Mouse (Mus musculus): ENCODE data around the gene Arid1a. TPM values are rescaled to one million over a fixed set of nuclear protein-coding genes. Genes with fewer than 3 reads are reported as not detected.

Gene Arid1a
- polyA plus RNA-seq, 1 experiment: not detected

DNA sequence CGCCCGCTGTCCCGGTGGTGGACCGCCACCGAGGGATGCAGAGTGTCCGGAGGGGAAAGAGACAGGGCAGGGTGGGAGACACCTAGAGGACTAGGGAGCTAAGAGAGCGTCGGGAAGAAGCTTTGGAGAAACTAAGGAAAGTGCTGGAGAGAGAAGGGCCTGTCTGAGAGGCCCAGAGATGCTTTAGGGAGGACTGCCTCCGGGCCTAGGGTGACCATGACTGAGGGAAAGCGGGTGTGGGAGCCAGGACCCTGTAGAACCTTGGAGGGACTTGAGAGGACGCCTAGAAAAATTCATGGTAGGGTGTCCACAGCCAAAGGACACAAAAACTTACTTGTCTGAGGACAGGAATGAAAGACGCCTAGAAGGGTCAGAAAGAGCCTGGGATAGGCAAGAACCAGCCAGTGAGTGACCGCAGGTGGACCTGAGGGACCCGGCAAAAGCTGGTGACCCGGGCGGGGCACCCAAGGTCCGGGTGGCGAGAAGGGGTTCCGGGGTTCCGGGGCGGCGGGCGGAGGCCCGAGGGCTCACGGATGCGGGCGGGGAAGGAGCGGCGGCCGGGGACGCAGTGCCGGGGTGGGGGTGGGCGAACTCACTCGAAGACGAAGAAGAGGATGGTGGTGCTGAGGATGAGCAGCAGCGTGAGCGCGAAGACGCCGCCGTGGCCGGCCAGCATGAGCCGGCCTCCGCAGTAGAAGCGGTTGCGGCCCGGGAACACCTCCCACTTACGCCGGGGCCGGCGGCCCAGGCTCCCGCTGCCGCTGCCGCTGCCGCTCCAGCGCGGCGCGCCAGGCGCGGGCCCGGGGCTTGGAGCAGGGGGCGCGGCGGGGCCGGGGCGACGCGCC, 123.9 kb downstream of the Arid1a start:
- no peak overlapping the region for H3K27ac ChIP-seq (ENCODE audit: insufficient read depth, low read depth, low read length)
- H3K4me1 ChIP-seq (ENCODE audit: control insufficient read depth, insufficient read depth, low read length): peaks cover 22% of the 10 kb centered on the region
- 2% methylated on average over 57 of the region's 69 CpGs for WGBS
- no peak for TF ChIP-seq CTCF (IDR thresholded peaks at IDR 0.05; ENCODE audit: insufficient read depth, low read depth, low read length)
- TF ChIP-seq POLR2A (IDR thresholded peaks at IDR 0.05; ENCODE audit: insufficient read depth, low read depth, low read length): no peak
- H3K4me3 ChIP-seq (ENCODE audit: insufficient read depth, low read depth, low read length): peak overlapping the region; percentile 86

DNA sequence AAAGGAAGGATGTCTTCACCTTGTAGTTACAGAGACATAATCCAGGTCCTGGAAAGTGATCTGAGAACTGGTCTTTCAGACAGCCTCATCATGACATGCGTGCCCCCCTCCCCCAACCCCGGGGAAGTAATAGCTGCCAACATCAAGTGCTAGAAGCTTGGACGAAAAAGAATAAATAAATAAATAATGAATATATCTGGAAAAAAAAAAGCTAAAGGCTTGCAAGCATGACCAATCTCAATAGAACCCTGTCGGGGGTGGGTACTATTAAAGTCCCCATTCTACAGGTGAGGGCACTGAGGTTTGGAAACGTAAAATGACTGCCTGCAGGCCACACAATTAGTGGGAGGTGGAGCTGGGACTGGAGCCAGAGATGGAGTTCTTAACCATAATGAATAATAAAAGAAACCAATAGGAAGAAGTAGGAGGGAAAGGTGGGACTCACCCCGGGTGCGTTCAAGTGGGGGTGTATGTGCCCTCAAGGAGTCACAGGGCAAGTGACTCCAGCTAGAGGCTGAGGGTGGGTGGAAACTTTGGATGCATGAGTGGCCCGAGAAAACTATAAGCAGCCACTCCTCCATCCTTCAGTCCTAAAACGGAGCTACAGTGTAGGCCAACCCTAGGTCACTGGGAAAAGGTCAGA, 124.7 kb downstream of the Arid1a start:
- Histone ChIP-seq H3K27ac (ENCODE audit: insufficient read depth, low read depth, low read length) (no peak overlapping the region), H3K4me1 (ENCODE audit: control insufficient read depth, insufficient read depth, low read length) (peaks cover 22% of the 10 kb centered on the region), H3K4me3 (ENCODE audit: insufficient read depth, low read depth, low read length) (peak overlapping the region; percentile 86)
- WGBS: 15% methylated on average over 9 of the region's 9 CpGs
- no peak for TF ChIP-seq CTCF (IDR thresholded peaks at IDR 0.05; ENCODE audit: insufficient read depth, low read depth, low read length)
- TF ChIP-seq POLR2A (IDR thresholded peaks at IDR 0.05; ENCODE audit: insufficient read depth, low read depth, low read length): no peak

DNA sequence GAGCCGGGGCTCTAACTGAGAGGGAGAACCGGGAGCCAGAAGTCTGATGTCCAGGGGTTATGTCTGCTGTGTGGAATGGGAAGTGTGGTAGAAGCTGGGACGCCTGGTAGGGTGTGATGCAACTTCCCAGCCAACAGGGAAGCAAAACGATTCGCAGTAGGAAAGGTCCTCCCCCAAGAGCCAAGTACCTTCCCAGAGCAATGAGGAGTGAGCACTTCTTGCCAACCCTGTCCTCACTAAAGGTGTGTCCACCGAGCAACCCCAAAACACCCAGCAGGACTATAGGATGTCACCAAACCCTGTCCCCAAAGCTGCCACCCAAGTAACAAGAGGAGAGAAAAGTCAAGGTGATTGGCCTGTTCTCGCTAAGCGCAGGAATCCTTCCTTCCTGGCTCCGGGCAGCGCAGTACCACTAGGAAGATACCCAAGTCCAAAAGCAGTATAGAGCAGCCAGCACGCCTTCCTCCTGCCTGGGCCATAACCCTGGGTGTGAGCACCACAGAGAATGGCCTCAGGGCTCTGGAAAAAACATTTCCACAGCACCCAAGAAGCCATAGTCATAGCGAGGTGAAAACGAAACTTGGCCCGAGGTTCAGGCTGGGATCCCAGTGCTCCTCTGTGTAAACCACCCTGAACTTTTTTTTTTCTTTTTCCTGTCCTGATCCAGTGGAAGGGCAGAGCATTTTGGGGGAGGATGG, 125.3 kb downstream of the Arid1a start:
- Histone ChIP-seq H3K4me3 (ENCODE audit: insufficient read depth, low read depth, low read length) (no peak overlapping the region), H3K4me1 (ENCODE audit: control insufficient read depth, insufficient read depth, low read length) (peaks cover 22% of the 10 kb centered on the region), H3K27ac (ENCODE audit: insufficient read depth, low read depth, low read length) (no peak overlapping the region)
- WGBS: 75% methylated on average over 14 of the region's 14 CpGs
- TF ChIP-seq CTCF (IDR thresholded peaks at IDR 0.05; ENCODE audit: insufficient read depth, low read depth, low read length) (no peak), POLR2A (IDR thresholded peaks at IDR 0.05; ENCODE audit: insufficient read depth, low read depth, low read length) (no peak)

DNA sequence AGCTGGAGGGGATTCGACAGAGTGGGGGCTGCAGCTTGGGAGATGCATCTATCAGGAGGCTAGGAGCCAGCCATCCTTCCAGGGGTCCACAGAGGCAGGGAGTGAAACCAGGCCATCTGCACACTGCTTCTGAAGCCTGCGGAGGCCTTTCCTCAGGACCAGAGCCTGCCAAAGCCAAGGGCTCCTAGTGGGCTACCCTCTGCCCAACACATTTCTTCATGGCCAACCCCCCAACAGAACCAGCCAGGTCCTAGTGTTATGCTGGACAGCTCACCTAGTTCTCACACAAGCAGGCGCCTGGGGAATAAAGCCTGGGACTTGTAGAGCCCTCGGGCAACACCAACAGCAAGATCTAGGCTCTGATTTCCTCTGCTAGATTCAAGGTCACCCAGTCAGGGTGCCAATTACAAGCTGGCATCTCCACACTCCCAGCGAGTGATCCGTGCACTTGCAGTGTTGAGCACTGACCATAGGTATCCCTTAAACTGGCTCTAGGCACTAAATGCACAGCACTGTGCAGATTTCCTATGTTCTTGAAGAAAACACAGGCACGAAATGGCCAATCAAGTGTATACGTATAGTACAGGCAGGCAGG, 126.1 kb downstream of the Arid1a start:
- 83% methylated on average over 8 of the region's 8 CpGs for WGBS

DNA sequence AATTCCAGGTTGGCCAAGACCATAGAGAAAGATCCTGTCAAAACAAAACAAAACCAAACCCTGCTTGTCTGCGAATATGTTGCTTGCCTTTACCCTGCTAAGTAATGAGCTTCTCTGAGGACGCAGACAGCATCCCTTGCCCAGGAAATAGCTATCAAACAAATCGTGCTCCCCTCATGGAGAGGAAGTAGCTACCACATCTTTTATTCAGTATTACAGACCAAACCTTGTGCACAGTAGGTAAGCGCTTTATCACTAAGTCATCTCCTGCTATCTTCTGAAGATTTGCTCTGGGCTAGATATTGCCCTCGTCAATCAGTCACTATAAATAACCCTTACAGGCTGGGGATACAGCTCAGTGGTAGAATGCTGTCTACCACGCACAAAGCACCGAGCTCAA, 127.4 kb downstream of the Arid1a start:
- H3K27ac ChIP-seq (ENCODE audit: insufficient read depth, low read depth, low read length): no peak overlapping the region
- TF ChIP-seq POLR2A (IDR thresholded peaks at IDR 0.05; ENCODE audit: insufficient read depth, low read depth, low read length): no peak
- no peak for TF ChIP-seq CTCF (IDR thresholded peaks at IDR 0.05; ENCODE audit: insufficient read depth, low read depth, low read length)
- H3K4me1 ChIP-seq (ENCODE audit: control insufficient read depth, insufficient read depth, low read length): peaks cover 22% of the 10 kb centered on the region
- H3K4me3 ChIP-seq (ENCODE audit: insufficient read depth, low read depth, low read length): no peak overlapping the region
- 85% methylated on average over 7 of the region's 7 CpGs for WGBS

More for the DNA sequence above, 126.1 kb downstream of the Arid1a start:
- H3K4me1 ChIP-seq (ENCODE audit: control insufficient read depth, insufficient read depth, low read length): peaks cover 22% of the 10 kb centered on the region
- no peak overlapping the region for H3K4me3 ChIP-seq (ENCODE audit: insufficient read depth, low read depth, low read length)
- H3K27ac ChIP-seq (ENCODE audit: insufficient read depth, low read depth, low read length): no peak overlapping the region
- no peak for TF ChIP-seq CTCF (IDR thresholded peaks at IDR 0.05; ENCODE audit: insufficient read depth, low read depth, low read length)
- no peak for TF ChIP-seq POLR2A (IDR thresholded peaks at IDR 0.05; ENCODE audit: insufficient read depth, low read depth, low read length)

Other genes starting within 250 kb of the Arid1a start
- not detected in 2 replicates for gene Kdf1, start 237.8 kb downstream of the Arid1a start, polyA plus RNA-seq (2012; ENCODE audit: insufficient read depth, insufficient read length, low replicate concordance, missing spikeins)
- 355 TPM in 1 of 2 replicates, not detected in the other for gene Nudc, start 210.8 kb downstream of the Arid1a start, polyA plus RNA-seq (2012; ENCODE audit: insufficient read depth, insufficient read length, low replicate concordance, missing spikeins)
- not detected in 2 replicates for gene Nr0b2, start 203.4 kb downstream of the Arid1a start, polyA plus RNA-seq (2012; ENCODE audit: insufficient read depth, insufficient read length, low replicate concordance, missing spikeins)
- gene Gpatch3, start 182.0 kb downstream of the Arid1a start, polyA plus RNA-seq (2012; ENCODE audit: insufficient read depth, insufficient read length, low replicate concordance, missing spikeins): not detected in 2 replicates
- not detected in 2 replicates for gene Gpn2, start 172.4 kb downstream of the Arid1a start, polyA plus RNA-seq (2012; ENCODE audit: insufficient read depth, insufficient read length, low replicate concordance, missing spikeins)
- gene Sfn, start 154.6 kb downstream of the Arid1a start, polyA plus RNA-seq (2012; ENCODE audit: insufficient read depth, insufficient read length, low replicate concordance, missing spikeins): not detected in 2 replicates
- not detected in 2 replicates for gene Zdhhc18, start 106.6 kb downstream of the Arid1a start, polyA plus RNA-seq (2012; ENCODE audit: insufficient read depth, insufficient read length, low replicate concordance, missing spikeins)
- gene Pigv, start 84.1 kb downstream of the Arid1a start, polyA plus RNA-seq (2012; ENCODE audit: insufficient read depth, insufficient read length, low replicate concordance, missing spikeins): not detected in 2 replicates
- gene Rps6ka1, start 131.0 kb upstream of the Arid1a start, polyA plus RNA-seq (2012; ENCODE audit: insufficient read depth, insufficient read length, low replicate concordance, missing spikeins): not detected in 2 replicates
- 327 TPM in 1 of 2 replicates, not detected in the other for gene Hmgn2, start 211.9 kb upstream of the Arid1a start, polyA plus RNA-seq (2012; ENCODE audit: insufficient read depth, insufficient read length, low replicate concordance, missing spikeins)
- 229 TPM in 1 of 2 replicates, not detected in the other for gene Dhdds, start 244.1 kb upstream of the Arid1a start, polyA plus RNA-seq (2012; ENCODE audit: insufficient read depth, insufficient read length, low replicate concordance, missing spikeins)